Mouse (Mus musculus) effector memory CD4-positive, alpha-beta T cell, adult 5 months (primary cell): ENCODE results near the gene Ces1a. TPM values are rescaled to one million over a fixed set of nuclear protein-coding genes. Genes with fewer than 3 reads are reported as not detected.

Experiments
- polyA plus RNA-seq: library from polyadenylated mRNA; unstranded; fragments of 100-300 nt; shearing (Covaris generic); gene quantifications from one replicate; pipeline ENCODE4 v1.2.1, GENCODE M21; 2017

Gene Ces1a
- polyA plus RNA-seq = not detected

DNA sequence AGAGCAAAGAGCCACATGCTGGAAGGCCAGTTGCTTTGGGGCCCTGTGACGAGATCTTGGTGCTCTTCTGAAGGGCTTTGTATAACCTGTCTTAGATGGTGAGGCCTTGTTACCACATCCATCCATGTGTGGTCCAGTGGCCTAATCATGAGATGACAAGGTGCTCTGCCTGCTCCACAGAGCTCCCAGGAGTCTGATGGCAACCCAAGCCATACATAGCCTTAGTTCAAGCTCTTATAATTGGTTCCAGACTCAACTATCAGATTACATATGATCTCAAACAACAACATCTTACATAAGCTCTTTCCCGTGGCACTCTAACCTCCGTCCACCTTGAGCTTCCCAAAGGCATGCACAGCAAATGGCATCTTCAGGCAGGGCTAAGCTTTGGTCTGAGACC, at the start of gene Ces1a:
Gene Ces1a, minus strand, starts transcription at position 101 of the 400 bp plus-strand sequence.

DNA sequence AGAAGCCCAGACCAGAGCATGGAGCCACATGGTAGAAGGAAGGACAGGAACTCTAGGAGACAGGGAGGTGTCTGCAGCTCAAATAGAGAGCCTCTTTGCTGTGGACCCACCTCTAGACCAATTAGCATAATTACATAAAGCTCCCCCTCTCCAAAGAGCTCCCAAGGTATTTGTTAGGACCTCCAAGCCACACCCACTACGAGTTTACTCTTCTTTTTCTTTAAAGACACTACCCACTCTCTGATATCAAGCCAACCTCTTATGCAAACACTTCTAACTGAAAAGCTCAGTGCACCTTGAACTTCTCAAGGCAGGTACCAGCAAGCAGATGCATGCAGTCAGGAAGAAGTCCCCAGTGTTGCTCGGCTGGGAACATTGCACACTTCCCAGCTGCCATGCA, 31.9 kb upstream of the Ces1a start, which contains the start of gene Ces1b:
Gene Ces1b, minus strand, starts transcription at position 131 of the 400 bp plus-strand sequence.

Other genes with a start within 250 kb of the Ces1a start
- not detected for gene Mmp2, start 220.9 kb downstream of the Ces1a start, polyA plus RNA-seq
- gene Lpcat2, start 192.9 kb downstream of the Ces1a start, polyA plus RNA-seq = not detected
- gene Capns2, start 146.8 kb downstream of the Ces1a start, polyA plus RNA-seq = not detected
- gene Slc6a2, start 88.1 kb downstream of the Ces1a start, polyA plus RNA-seq = not detected
- not detected for gene Ces1b, start 31.8 kb upstream of the Ces1a start, polyA plus RNA-seq
- not detected for gene Ces1c, start 83.1 kb upstream of the Ces1a start, polyA plus RNA-seq
- not detected for gene Ces1d, start 149.6 kb upstream of the Ces1a start, polyA plus RNA-seq
- gene Ces1e, start 181.4 kb upstream of the Ces1a start, polyA plus RNA-seq = not detected
- gene Ces1f, start 231.6 kb upstream of the Ces1a start, polyA plus RNA-seq = not detected